Mouse (Mus musculus) limb, embryonic 13.5 days (tissue): ENCODE measurements around the gene Spi1. TPM values are rescaled to one million over a fixed set of nuclear protein-coding genes. Genes with fewer than 3 reads are reported as not detected.
A peak's percentile ranks its signal among the peaks of the same experiment; 100 is the strongest.
"Not testable (repeated sequence)": the region's sequence is repeated elsewhere in the genome, so short reads cannot be mapped to it uniquely, and the experiment has no call there.

Experiments used
- ATAC-seq: fragments of 200-750 bp; cut with Nextera tagmentation; 2 replicates; pipeline ENCODE4 v1.8.0; 2017; ENCODE audit warnings: low read depth, moderate number of reproducible peaks, moderate TSS enrichment; ENCODE audit not compliant: low FRiP score
- H3K27ac ChIP-seq: fragments of 300-500 bp; sonication (generic); 2 replicates; pipeline ENCODE4 v1.5.1; 2015; ENCODE audit warnings: inconsistent platforms, mild to moderate bottlenecking, moderate library complexity
- H3K27me3 ChIP-seq: fragments of 300-500 bp; sonication (generic); 2 replicates; pipeline ENCODE4 v1.6.1; 2015; ENCODE audit warnings: mild to moderate bottlenecking, inconsistent platforms
- H3K36me3 ChIP-seq: fragments of 300-500 bp; sonication (generic); 2 replicates; pipeline ENCODE4 v1.6.1; 2015; ENCODE audit warnings: inconsistent platforms, mild to moderate bottlenecking, moderate library complexity
- H3K4me1 ChIP-seq: fragments of 300-500 bp; sonication (generic); 2 replicates; pipeline ENCODE4 v1.6.1; 2015; ENCODE audit warnings: inconsistent platforms
- H3K4me2 ChIP-seq: fragments of 300-500 bp; sonication (generic); replicated peaks from 2 replicates; pipeline ENCODE4 v1.6.1; 2015; ENCODE audit warnings: inconsistent platforms, mild to moderate bottlenecking, moderate library complexity
- H3K4me3 ChIP-seq: fragments of 300-500 bp; sonication (generic); 2 replicates; pipeline ENCODE4 v1.5.1; 2015; ENCODE audit warnings: moderate library complexity, mild to moderate bottlenecking, inconsistent platforms
- H3K9ac ChIP-seq: fragments of 300-500 bp; sonication (generic); 2 replicates; pipeline ENCODE4 v1.6.1; 2015; ENCODE audit warnings: mild to moderate bottlenecking, inconsistent platforms
- H3K9me3 ChIP-seq: fragments of 300-500 bp; sonication (generic); 2 replicates; pipeline ENCODE4 v1.6.1; 2016; ENCODE audit warnings: inconsistent platforms
- WGBS: fragments of 180-500 bp; shearing (Covaris S2); methylation state at CpG from one replicate; pipeline ENCODE4 v1.1.7; 2015; 5-methylcytosine and 5-hydroxymethylcytosine counted together
- polyA plus RNA-seq: library from polyadenylated mRNA; unstranded; fragments of >200 nt; fragmentation: Nextera tagmentation; extraction: Ambion mirVana; gene quantifications from 2 replicates; pipeline ENCODE4 v1.2.1, GENCODE M21; 2015

The Spi1 gene
- 4.6 and 6.0 TPM in 2 replicates for polyA plus RNA-seq

- Histone ChIP-seq H3K9ac (no peak within 1 kb of the TSS), H3K4me3 (no peak within 1 kb of the TSS), H3K27ac (no peak within 1 kb of the TSS; the same call in 1 of the 2 replicates), H3K36me3 (no peaks in the 10 kb centered on the region), H3K27me3 (no peaks in the 10 kb centered on the region), H3K4me2 (no peak within 1 kb of the TSS), H3K4me1 (peaks cover 6% of the 10 kb centered on the region; the same call in 1 of the 2 replicates), H3K9me3 (no peaks in the 10 kb centered on the region)
- no peak for ATAC-seq
- WGBS, result 79% methylated on average over 13 of the region's 13 CpGs
Measured at GRCm38 (mm10) chr2:91081775-91082695, at the start of gene Spi1. TSS of gene Spi1 (plus strand) at chr2:91082390.

GRCm38 (mm10) chr2:91033000-91033399 lies 49.2 kb upstream of the Spi1 start:
- WGBS, result 21% methylated on average over 3 of the region's 3 CpGs
- H3K4me1 ChIP-seq, result no peaks in the 10 kb centered on the region

DNA sequence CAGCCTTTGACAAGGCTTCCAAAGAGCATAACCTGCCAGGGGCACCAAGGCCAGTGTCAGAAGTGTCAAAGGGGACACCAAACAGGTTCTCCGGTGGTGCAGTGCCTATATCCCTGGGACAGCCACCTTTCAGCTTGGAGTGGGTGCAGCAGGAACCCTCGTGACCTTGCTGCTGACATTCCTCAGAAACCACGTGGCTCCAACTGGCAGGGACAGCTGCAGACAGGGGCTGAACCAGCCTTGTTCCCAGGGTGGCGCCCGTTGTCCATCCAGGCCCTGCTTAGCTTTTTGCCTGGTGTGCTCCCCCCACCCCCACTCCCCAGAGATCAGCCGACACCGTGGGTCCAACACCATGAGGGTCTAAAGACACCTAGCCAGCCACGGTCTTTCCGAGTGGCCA lies 46.8 kb upstream of the Spi1 start, which contains the start of gene Rapsn:
TSS of gene Rapsn (plus strand) at position 236 of the 400 bp plus-strand sequence.
- no peaks in the 10 kb centered on the region for H3K9me3 ChIP-seq
- H3K4me2 ChIP-seq, result peak within 1 kb of the TSS; percentile 16
- peak; percentile 77 for ATAC-seq
- H3K27ac ChIP-seq, result no peak within 1 kb of the TSS
- no peak within 1 kb of the TSS; the same call in 1 of the 2 replicates for H3K9ac ChIP-seq
- no peaks in the 10 kb centered on the region for H3K4me1 ChIP-seq
- H3K36me3 ChIP-seq, result no peaks in the 10 kb centered on the region
- no peaks in the 10 kb centered on the region for H3K27me3 ChIP-seq
- WGBS, result 65% methylated on average over 9 of the region's 9 CpGs
- no peak within 1 kb of the TSS; the same call in 1 of the 2 replicates for H3K4me3 ChIP-seq

More at GRCm38 (mm10) chr2:91033000-91033399, 49.2 kb upstream of the Spi1 start:
- H3K9ac ChIP-seq, result no peak overlapping the region
- H3K4me3 ChIP-seq, result no peak overlapping the region
- ATAC-seq, result no peak
- no peak overlapping the region for H3K4me2 ChIP-seq
- H3K27ac ChIP-seq, result no peak overlapping the region
- H3K36me3 ChIP-seq, result no peaks in the 10 kb centered on the region
- no peaks in the 10 kb centered on the region for H3K27me3 ChIP-seq
- H3K9me3 ChIP-seq, result no peaks in the 10 kb centered on the region

DNA sequence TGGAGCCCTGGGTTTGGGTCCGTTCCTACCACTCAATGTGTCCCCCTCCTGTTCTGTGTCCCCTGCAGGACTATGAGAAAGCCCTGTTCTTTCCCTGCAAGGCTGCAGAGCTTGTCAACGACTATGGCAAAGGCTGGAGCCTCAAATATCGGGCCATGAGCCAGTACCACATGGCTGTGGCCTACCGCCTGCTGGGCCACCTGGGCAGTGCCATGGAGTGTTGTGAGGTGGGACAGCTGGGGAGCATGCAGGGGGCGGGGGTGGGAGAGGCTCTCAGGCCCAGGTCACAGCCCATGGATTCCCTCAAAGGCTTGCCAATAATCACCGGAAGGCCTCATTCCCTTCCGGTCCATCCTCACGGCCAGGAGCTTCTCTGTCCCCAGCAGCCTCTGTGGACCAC lies 40.4 kb upstream of the Spi1 start:
- no peak for ATAC-seq
- WGBS, result 75% methylated on average over 8 of the region's 8 CpGs
- Histone ChIP-seq H3K36me3 (no peaks in the 10 kb centered on the region), H3K4me2 (no peak overlapping the region), H3K27ac (no peak overlapping the region), H3K9ac (no peak overlapping the region), H3K27me3 (no peaks in the 10 kb centered on the region), H3K9me3 (no peaks in the 10 kb centered on the region), H3K4me3 (no peak overlapping the region), H3K4me1 (peaks cover 5% of the 10 kb centered on the region)

- no peak overlapping the region for H3K27ac ChIP-seq
- no peak overlapping the region for H3K4me3 ChIP-seq
- no peak overlapping the region for H3K4me2 ChIP-seq
- no peaks in the 10 kb centered on the region for H3K9me3 ChIP-seq
- WGBS, result 76% methylated on average over 17 of the region's 21 CpGs
- no peaks in the 10 kb centered on the region for H3K36me3 ChIP-seq
- H3K27me3 ChIP-seq, result no peaks in the 10 kb centered on the region
- ATAC-seq, result 0 out of 2 replicates have a peak, but pooled peaks have one; percentile 17
- H3K9ac ChIP-seq, result no peak overlapping the region
- H3K4me1 ChIP-seq, result peaks cover 7% of the 10 kb centered on the region
Measured at GRCm38 (mm10) chr2:91042651-91043398, 39.4 kb upstream of the Spi1 start.

- Histone ChIP-seq H3K9ac (no peak overlapping the region), H3K4me1 (peaks cover 7% of the 10 kb centered on the region), H3K27ac (no peak overlapping the region), H3K4me3 (no peak overlapping the region), H3K9me3 (no peaks in the 10 kb centered on the region), H3K4me2 (no peak overlapping the region), H3K27me3 (no peaks in the 10 kb centered on the region), H3K36me3 (no peaks in the 10 kb centered on the region)
- ATAC-seq, result no peak
- 82% methylated on average over 13 of the region's 13 CpGs for WGBS
Measured at GRCm38 (mm10) chr2:91044727-91045126, 37.5 kb upstream of the Spi1 start.

- ATAC-seq, H3K27ac ChIP-seq, H3K4me2 ChIP-seq, H3K36me3 ChIP-seq, H3K4me3 ChIP-seq, H3K9ac ChIP-seq, H3K9me3 ChIP-seq, H3K4me1 ChIP-seq, H3K27me3 ChIP-seq: not testable (repeated sequence)
- WGBS, result 82% methylated on average over 1 of the region's 1 CpGs
Measured at GRCm38 (mm10) chr2:91045805-91046204, 36.4 kb upstream of the Spi1 start.

DNA sequence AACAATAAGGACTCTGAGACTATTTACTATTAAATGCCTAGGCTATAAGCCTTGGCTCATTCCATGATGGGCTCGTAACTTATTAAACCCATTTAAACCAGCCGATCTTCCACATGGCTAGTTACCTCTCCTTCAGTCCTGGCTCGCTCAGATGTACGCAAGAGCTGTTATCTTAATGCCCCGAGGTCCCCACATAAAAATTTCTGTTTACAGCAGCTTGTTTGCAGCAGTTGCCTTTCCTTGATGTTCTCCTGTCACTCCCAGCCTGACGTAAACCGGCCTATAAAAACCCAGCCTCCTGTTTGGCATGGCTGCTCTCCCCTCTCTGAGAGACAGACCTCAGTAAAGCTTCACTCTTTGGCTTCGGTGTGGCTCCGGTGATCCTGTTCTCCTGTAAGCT lies 34.8 kb upstream of the Spi1 start:
- Histone ChIP-seq H3K27ac (no peak overlapping the region), H3K4me3 (no peak overlapping the region), H3K9ac (no peak overlapping the region), H3K4me1 (peaks cover 7% of the 10 kb centered on the region), H3K9me3 (no peaks in the 10 kb centered on the region), H3K4me2 (no peak overlapping the region), H3K36me3 (peaks cover 9% of the 10 kb centered on the region; the same call in 1 of the 2 replicates), H3K27me3 (no peaks in the 10 kb centered on the region)
- ATAC-seq, result no peak
- WGBS, result 40% methylated on average over 9 of the region's 9 CpGs

GRCm38 (mm10) chr2:91051917-91052316 lies 30.3 kb upstream of the Spi1 start:
- H3K36me3 ChIP-seq, result peaks cover 28% of the 10 kb centered on the region
- H3K9ac ChIP-seq, result no peak overlapping the region
- WGBS, result 84% methylated on average over 3 of the region's 3 CpGs
- peaks cover 11% of the 10 kb centered on the region for H3K4me1 ChIP-seq
- H3K9me3 ChIP-seq, result no peaks in the 10 kb centered on the region
- no peak for ATAC-seq
- no peaks in the 10 kb centered on the region for H3K27me3 ChIP-seq
- H3K4me2 ChIP-seq, result no peak overlapping the region
- no peak overlapping the region for H3K27ac ChIP-seq
- H3K4me3 ChIP-seq, result no peak overlapping the region

DNA sequence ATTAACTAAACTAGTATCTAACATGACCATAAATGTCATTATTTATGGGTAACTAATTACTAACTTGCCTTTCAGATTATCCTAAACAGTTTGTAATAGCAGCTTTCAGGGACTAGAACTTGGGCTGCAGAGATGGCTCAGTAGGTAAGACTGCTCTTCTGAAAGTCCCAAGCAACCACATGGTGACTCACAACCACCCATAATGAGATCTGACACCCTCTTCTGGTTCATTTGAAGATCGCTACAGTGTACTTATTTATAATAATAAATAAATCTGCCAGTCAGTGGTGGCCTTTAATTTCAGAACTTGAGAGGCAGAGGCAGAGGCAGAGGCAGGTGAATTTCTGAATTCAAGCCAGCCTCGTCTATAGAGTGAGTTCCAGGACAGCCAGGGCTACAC lies 29.4 kb upstream of the Spi1 start:
- Histone ChIP-seq H3K4me3 (peak overlapping the region; percentile 89; the same call in 1 of the 2 replicates), H3K36me3 (peaks cover 36% of the 10 kb centered on the region), H3K27me3 (no peaks in the 10 kb centered on the region), H3K9ac (no peak overlapping the region), H3K27ac (no peak overlapping the region), H3K4me1 (peaks cover 11% of the 10 kb centered on the region), H3K9me3 (no peaks in the 10 kb centered on the region), H3K4me2 (peak overlapping the region; percentile 98)
- 55% methylated on average over 2 of the region's 2 CpGs for WGBS
- no peak for ATAC-seq

- Histone ChIP-seq H3K9me3 (no peaks in the 10 kb centered on the region), H3K4me3 (peak overlapping the region; percentile 89), H3K36me3 (peaks cover 42% of the 10 kb centered on the region), H3K27me3 (no peaks in the 10 kb centered on the region), H3K27ac (peak overlapping the region; percentile 73; the same call in 1 of the 2 replicates), H3K9ac (peak overlapping the region; percentile 90), H3K4me1 (peaks cover 11% of the 10 kb centered on the region), H3K4me2 (peak overlapping the region; percentile 98)
- WGBS, result 0% methylated on average over 6 of the region's 6 CpGs
- ATAC-seq, result peak; percentile 58; the same call in 1 of the 2 replicates
Measured at GRCm38 (mm10) chr2:91053181-91053933, 28.8 kb upstream of the Spi1 start.
